Mouse (Mus musculus) heart, postnatal 0 days (tissue): Measurements from ENCODE around the gene Clip3. TPM values are rescaled to one million over a fixed set of nuclear protein-coding genes. Genes with fewer than 3 reads are reported as not detected.

Experiments used
- ATAC-seq: fragments of 200-750 bp; cut with Nextera tagmentation; 2 replicates; pipeline ENCODE4 v1.8.0; 2017; ENCODE audit warnings: low read depth, moderate number of reproducible peaks, moderate library complexity; ENCODE audit not compliant: insufficient read depth
- DNase-seq: peaks from one replicate; pipeline ENCODE4 v3.0.0-alpha.2; 2016; ENCODE audit warnings: low spot score
- H3K27ac ChIP-seq: fragments of 300-500 bp; sonication (generic); 2 replicates; pipeline ENCODE4 v1.5.1; 2014; ENCODE audit warnings: low read depth, mild to moderate bottlenecking
- H3K27me3 ChIP-seq: fragments of 300-500 bp; sonication (generic); 2 replicates; pipeline ENCODE4 v1.6.1; 2014; ENCODE audit warnings: low read length, mixed read lengths; ENCODE audit not compliant: control insufficient read depth, insufficient read depth
- H3K36me3 ChIP-seq: fragments of 300-500 bp; sonication (generic); replicated peaks from 2 replicates; pipeline ENCODE4 v1.6.1; 2014; ENCODE audit warnings: low read length, mixed read lengths; ENCODE audit not compliant: control insufficient read depth, insufficient read depth
- H3K4me1 ChIP-seq: fragments of 300-500 bp; sonication (generic); 2 replicates; pipeline ENCODE4 v1.6.1; 2014; ENCODE audit warnings: antibody characterized with exemption; ENCODE audit not compliant: control insufficient read depth, insufficient read depth
- H3K4me2 ChIP-seq: fragments of 300-500 bp; sonication (generic); 2 replicates; pipeline ENCODE4 v1.6.1; 2014; ENCODE audit warnings: low read depth, mild to moderate bottlenecking, low read length, moderate library complexity
- H3K4me3 ChIP-seq: fragments of 300-500 bp; sonication (generic); 2 replicates; pipeline ENCODE4 v1.5.1; 2014; ENCODE audit warnings: low read depth, low read length
- H3K9ac ChIP-seq: fragments of 300-500 bp; sonication (generic); replicated peaks from 2 replicates; pipeline ENCODE4 v1.6.1; 2014; ENCODE audit warnings: low read depth, low read length, mixed read lengths
- H3K9me3 ChIP-seq: fragments of 300-500 bp; sonication (generic); replicated peaks from 2 replicates; pipeline ENCODE4 v1.6.1; 2016; ENCODE audit warnings: low read length; ENCODE audit not compliant: control insufficient read depth
- CTCF ChIP-seq: IDR thresholded peaks from 2 replicates; pipeline ENCODE4 v1.5.1; 2016; ENCODE audit warnings: antibody characterized with exemption, control low read depth, low read depth
- EP300 ChIP-seq: IDR thresholded peaks from 2 replicates; pipeline ENCODE4 v1.6.1; 2016; ENCODE audit warnings: antibody characterized with exemption, low read depth
- whole genome bisulfite sequencing: fragments of 180-500 bp; shearing (Covaris S2); extraction: QIAGEN DNeasy Blood & Tissue Kit; methylation state at CpG from one replicate; pipeline ENCODE4 v1.1.7; 2014; 5-methylcytosine and 5-hydroxymethylcytosine counted together
- polyA plus RNA-seq: library from polyadenylated mRNA; unstranded; fragments of >200 nt; fragmentation: Nextera tagmentation; extraction: Ambion mirVana; gene quantifications from 2 replicates; pipeline ENCODE4 v1.2.1, GENCODE M21; 2015
- total RNA-seq: library from RNA; depleted of rRNA; stranded (reverse); fragments of >200 nt; gene quantifications from 2 replicates; pipeline ENCODE4 v1.2.3, GENCODE M21; 2014; ENCODE audit warnings: low replicate concordance; rRNA removed

Gene Clip3
- total RNA-seq = 4.3 and 22.4 TPM in 2 replicates
- polyA plus RNA-seq = 3.1 and 3.5 TPM in 2 replicates

GRCm38 (mm10) chr7:30291215-30292131 is at the start of gene Clip3:
Clip3 (plus strand) TSS chr7:30291728.
- Histone ChIP-seq H3K4me2 (peak within 1 kb of the TSS; percentile 52), H3K27ac (no peak within 1 kb of the TSS), H3K4me1 (0 out of 2 replicates have a peak, but pooled peaks cover 6% of the 10 kb centered on the region), H3K4me3 (peak within 1 kb of the TSS; percentile 51), H3K9me3 (no peaks in the 10 kb centered on the region), H3K9ac (peak within 1 kb of the TSS; percentile 41; the same call in 1 of the 2 replicates), H3K36me3 (no peaks in the 10 kb centered on the region), H3K27me3 (no peaks in the 10 kb centered on the region)
- no peak for TF ChIP-seq EP300
- no peak for TF ChIP-seq CTCF
- WGBS = 8% methylated on average over 35 of the region's 35 CpGs
- ATAC-seq (peak; percentile 24; the same call in 1 of the 2 replicates), DNase-seq (peak; percentile 64)

- TF ChIP-seq EP300 (no peak), CTCF (no peak)
- H3K27me3 ChIP-seq = no peaks in the 10 kb centered on the region
- no peak overlapping the region for H3K4me2 ChIP-seq
- H3K36me3 ChIP-seq = peaks cover 21% of the 10 kb centered on the region; the same call in 1 of the 2 replicates
- no peaks in the 10 kb centered on the region for H3K9me3 ChIP-seq
- H3K27ac ChIP-seq = no peak overlapping the region
- 79% methylated on average over 12 of the region's 12 CpGs for WGBS
- H3K4me1 ChIP-seq = no peaks in the 10 kb centered on the region
- no peak overlapping the region for H3K4me3 ChIP-seq
- DNase-seq (no peak), ATAC-seq (no peak; the same call in 1 of the 2 replicates)
- H3K9ac ChIP-seq = no peak overlapping the region
Measured at GRCm38 (mm10) chr7:30251956-30252954, 39.3 kb upstream of the Clip3 start.

GRCm38 (mm10) chr7:30265041-30265440 is 26.5 kb upstream of the Clip3 start:
- WGBS = 77% methylated on average over 2 of the region's 2 CpGs
- H3K4me1 ChIP-seq = no peaks in the 10 kb centered on the region
- H3K27me3 ChIP-seq = no peaks in the 10 kb centered on the region
- H3K9ac ChIP-seq = no peak overlapping the region
- TF ChIP-seq EP300 (no peak), CTCF (no peak)
- no peak overlapping the region for H3K27ac ChIP-seq
- no peak for ATAC-seq
- H3K36me3 ChIP-seq = peaks cover 29% of the 10 kb centered on the region; the same call in 1 of the 2 replicates
- H3K9me3 ChIP-seq = no peaks in the 10 kb centered on the region
- DNase-seq = no peak
- no peak overlapping the region for H3K4me3 ChIP-seq
- H3K4me2 ChIP-seq = no peak overlapping the region

GRCm38 (mm10) chr7:30265531-30265930 is 26.0 kb upstream of the Clip3 start:
- WGBS = 93% methylated on average over 5 of the region's 5 CpGs

GRCm38 (mm10) chr7:30265935-30266334 is 25.6 kb upstream of the Clip3 start:
- Histone ChIP-seq H3K36me3 (peaks cover 33% of the 10 kb centered on the region; the same call in 1 of the 2 replicates), H3K9ac (no peak overlapping the region), H3K4me2 (no peak overlapping the region), H3K27me3 (no peaks in the 10 kb centered on the region), H3K27ac (no peak overlapping the region), H3K9me3 (no peaks in the 10 kb centered on the region), H3K4me1 (no peaks in the 10 kb centered on the region), H3K4me3 (no peak overlapping the region)
- WGBS = 91% methylated on average over 7 of the region's 7 CpGs
- ATAC-seq = no peak
- TF ChIP-seq CTCF = no peak
- TF ChIP-seq EP300 = no peak
- no peak for DNase-seq

More at GRCm38 (mm10) chr7:30265531-30265930, 26.0 kb upstream of the Clip3 start:
- Histone ChIP-seq H3K27ac (no peak overlapping the region), H3K27me3 (no peaks in the 10 kb centered on the region), H3K9ac (no peak overlapping the region), H3K4me2 (no peak overlapping the region), H3K4me3 (no peak overlapping the region), H3K9me3 (no peaks in the 10 kb centered on the region), H3K36me3 (peaks cover 33% of the 10 kb centered on the region; the same call in 1 of the 2 replicates), H3K4me1 (no peaks in the 10 kb centered on the region)
- TF ChIP-seq CTCF = no peak
- TF ChIP-seq EP300 = no peak
- DNase-seq (no peak), ATAC-seq (no peak)
